Mouse (Mus musculus) thymus, adult 2 months (tissue): ENCODE results near the gene Lrfn2.

Experiments
- CTCF ChIP-seq: fragments of 200-500 bp; IDR thresholded peaks from 2 replicates; pipeline ENCODE4 v1.5.1; 2012; ENCODE audit warnings: mild to moderate bottlenecking, control low read depth, low read length, moderate library complexity, borderline replicate concordance; ENCODE audit not compliant: control insufficient read depth, poor library complexity, insufficient read depth; ENCODE audit errors: extremely low read depth
- POLR2A ChIP-seq: fragments of 200-500 bp; IDR thresholded peaks from 2 replicates; pipeline ENCODE4 v1.6.1; 2012; ENCODE audit warnings: mild to moderate bottlenecking, low read length, control low read depth, moderate library complexity; ENCODE audit not compliant: control insufficient read depth, poor library complexity, insufficient read depth; ENCODE audit errors: extremely low read depth

GRCm38 (mm10) chr17:48973394-48973793 is 41.2 kb downstream of the Lrfn2 start:
- TF ChIP-seq CTCF, result no peak
- no peak for TF ChIP-seq POLR2A
